Mouse (Mus musculus) gastrocnemius, adult 18-20 months (tissue): ENCODE measurements around the gene Mpo. TPM values are rescaled to one million over a fixed set of nuclear protein-coding genes. Genes with fewer than 3 reads are reported as not detected.

ENCODE experiments used
- DNase-seq: peaks from one replicate; pipeline ENCODE4 v3.0.0; 2021; ENCODE audit warnings: low spot score
- total RNA-seq, 2 experiments: library from RNA; stranded (reverse); gene quantifications; 2 replicates each; pipeline ENCODE4 v1.2.3; 2021

Gene Mpo
- total RNA-seq, 2 experiments from 2014 or later, result not detected

DNA sequence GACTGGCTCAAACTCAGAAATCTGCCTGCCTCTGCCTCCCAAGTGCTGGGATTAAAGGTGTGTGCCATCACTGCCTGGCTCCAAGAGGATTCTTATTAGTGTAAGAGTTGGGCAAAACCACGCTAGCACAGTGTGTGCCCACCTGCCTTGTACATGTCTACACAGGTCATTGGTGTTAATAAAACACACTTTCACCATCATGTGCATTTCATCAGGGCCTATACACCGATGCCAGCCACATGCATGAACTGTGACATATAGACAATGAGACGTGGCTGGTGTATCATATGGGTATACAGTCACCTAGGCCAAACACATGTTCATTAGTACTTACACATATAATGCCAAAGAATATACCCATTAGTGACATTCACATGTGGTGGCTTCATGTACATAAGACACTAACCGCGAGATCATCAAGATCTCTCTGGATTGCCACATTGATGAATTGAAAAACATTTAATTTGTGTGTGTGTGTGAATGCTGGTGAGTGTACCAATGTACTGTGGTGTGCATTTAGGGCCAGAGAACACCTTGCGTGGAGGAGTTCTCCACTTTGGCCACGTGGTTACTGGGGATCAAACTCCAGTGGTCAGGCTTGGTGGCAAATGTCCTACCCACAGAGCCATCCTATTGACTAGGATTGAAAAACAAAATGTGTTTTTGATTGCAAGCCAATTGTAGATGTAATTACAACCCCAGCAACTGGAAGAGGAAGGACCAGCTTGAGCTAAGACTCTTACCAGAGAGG lies 35.0 kb upstream of the Mpo start:
- no peak for DNase-seq

GRCm38 (mm10) chr11:87758957-87759608 lies 34.3 kb upstream of the Mpo start:
- no peak for DNase-seq

DNA sequence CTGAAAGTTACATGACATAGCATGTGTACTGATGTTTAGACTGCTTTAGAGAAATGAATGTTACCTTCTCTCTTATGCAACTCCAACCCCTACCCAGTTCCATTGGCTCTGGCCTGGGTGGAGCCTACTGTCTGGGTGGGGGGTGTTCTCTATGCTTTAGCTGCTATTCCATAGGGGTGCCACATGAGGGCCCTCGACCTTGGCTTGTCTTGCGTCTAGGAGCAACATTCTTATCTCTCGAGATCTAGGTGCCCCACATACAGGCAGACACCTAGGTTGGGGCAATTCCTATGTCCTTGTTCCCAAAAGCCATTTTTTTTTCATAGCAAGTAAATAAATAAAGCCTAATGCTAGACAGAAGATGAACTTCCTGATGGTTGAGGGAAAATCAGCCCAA lies 33.8 kb upstream of the Mpo start:
- DNase-seq, result no peak

DNA sequence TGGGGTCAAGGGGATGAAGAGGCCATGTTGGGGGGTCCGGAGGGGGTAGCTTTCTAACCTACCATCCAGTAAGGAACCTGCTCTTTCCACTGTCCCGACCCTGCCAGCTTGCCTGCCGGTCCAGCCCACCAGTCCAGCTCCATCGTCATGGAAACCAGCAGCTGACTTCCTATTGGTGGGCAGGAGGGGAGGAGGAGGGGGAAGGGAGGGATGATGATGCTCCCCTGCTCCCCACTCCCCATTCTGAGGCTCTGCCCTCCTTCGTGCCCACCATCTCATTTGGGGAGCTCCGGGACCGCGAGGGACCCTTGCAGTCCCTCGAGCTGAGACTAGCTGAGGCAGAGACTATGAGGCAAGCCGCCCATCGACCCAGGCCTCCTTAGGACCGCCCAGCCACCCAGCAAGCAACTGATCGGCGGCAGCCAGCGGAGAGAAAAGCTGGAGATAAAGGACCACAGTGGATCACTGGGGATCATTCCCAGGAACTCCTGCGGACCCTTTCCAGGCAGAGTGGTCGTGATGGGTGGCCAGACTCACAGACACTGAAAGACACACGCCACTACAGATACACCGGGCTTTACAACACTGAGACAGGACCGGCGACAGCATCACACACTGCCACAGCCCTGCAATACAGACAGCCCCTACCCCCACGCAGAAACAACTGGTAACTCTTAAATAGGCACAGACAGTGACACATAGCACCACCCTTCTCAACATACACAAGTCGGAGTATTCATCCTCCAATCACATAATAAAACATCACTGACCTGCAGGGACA lies 32.9 kb upstream of the Mpo start, which contains the start of gene Tspoap1:
Gene Tspoap1 (plus strand): TSS at position 241 of the 781 bp plus-strand sequence.
- DNase-seq, result no peak

DNA sequence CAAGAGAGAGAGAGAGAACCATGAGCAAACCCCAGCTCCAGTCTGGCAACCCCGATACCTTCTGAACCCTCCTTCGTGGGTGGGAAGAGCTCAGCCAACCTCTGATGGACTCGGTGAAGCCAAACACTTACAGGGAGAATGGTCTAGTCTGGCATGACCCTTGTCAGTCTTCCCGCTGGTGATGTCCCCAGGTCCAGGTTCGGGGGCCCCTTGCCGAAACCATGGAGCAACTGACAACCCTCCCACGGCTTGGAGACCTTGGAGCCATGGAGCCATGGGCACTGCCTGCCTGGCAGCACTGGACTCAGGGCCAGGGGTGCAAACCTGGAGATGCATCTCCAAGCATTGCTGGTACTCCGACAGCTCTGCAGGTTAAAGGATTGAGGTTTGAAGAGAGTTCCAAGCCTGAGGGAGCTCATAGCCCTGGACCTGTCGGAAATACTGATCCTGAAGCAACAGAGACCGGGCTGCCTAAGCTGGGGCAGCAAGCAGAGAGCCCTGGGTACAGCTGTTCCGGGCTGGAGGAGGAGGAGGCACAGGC lies 32.1 kb upstream of the Mpo start:
- DNase-seq, result no peak

DNA sequence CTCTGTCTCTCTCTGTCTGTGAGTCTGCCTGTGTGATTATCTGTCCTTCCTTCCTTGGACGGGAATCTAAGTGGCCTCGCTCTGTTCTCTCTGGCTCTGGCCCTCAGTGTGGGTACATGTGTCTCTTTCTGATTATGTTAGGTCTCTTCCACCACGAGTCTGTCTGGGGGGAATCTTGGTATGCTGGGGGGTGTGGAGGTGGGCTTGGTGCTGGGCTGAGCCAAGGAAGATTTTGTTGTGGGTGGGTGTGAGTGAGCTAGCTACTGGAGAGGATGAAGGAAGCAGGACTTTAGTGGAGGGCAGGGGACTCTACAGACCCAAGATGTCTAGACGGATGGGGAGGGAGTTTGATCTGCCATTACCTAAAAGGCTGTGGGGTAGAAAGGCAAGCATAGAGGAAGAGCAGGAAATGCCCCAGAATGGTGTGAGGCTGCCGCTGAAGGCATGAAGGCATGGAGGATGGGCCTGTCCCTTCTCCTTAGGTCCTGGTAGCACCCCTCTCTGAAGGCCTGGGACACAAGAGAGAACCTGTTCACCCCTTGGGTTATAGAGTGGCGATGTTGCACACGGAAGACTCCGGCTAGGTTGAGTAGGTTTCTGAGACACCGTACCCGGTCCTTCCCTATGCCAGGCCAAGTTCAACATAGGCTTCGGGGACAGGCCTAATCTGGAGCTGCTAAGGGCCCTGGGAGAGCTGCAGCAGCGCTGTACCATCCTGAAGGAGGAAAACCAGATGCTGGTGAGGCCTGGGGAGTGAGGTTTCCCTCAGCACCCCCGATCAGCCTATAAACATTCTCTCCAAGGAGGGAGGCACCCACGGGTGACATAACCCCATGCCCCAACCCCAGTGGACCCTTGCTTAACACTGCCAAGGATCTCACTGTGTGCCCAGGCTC lies 31.3 kb upstream of the Mpo start:
- DNase-seq, result no peak

GRCm38 (mm10) chr11:87762702-87763385 lies 30.5 kb upstream of the Mpo start:
- no peak for DNase-seq

DNA sequence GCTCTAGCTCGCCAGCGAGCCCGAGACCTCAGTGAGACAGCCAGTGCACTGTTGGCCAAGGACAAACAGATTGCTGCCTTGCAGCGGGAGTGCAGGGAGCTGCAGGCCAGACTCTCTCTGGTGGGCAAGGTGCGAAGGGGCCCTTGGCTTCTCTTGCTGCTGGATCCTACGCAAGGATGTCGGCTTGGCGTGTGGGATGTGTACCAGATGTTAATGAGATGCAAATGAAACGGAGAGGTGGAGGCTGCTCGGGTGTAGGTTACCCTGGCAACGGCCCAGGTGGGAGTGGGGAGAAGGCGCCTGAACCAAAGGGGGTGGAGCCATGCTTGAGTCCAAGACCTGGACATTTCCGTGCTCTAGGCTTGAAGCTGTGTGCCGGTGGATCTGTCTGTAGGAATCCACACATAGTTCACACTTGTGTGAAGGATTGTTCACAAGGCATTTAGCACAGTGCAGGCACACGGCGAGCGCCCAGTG lies 29.8 kb upstream of the Mpo start:
- DNase-seq, result no peak

- DNase-seq, result no peak
Measured at GRCm38 (mm10) chr11:87763988-87764876, 29.1 kb upstream of the Mpo start.

GRCm38 (mm10) chr11:87768745-87769144 lies 24.6 kb upstream of the Mpo start:
- no peak for DNase-seq

DNA sequence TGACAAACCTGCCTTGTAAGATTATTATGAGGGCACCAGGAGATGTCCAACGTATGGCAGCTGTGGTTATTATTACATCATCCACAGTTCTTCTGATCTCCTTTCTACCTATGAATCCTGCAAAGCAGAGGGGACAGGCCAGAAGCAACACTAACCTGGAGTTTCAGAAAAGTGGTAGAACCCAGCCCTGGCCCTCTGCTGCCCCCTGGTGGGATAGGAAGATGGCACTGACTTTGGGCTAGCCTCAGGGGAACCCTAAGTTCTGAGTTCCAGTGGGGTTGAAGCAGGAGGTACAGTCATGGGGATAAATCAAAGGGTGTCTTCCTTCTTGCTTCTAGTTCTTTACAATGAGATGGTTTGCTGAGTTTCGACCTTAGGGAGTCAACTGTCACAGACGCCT lies 22.4 kb upstream of the Mpo start:
- peak; percentile 59 for DNase-seq

GRCm38 (mm10) chr11:87772354-87772753 lies 21.0 kb upstream of the Mpo start:
- no peak for DNase-seq

DNA sequence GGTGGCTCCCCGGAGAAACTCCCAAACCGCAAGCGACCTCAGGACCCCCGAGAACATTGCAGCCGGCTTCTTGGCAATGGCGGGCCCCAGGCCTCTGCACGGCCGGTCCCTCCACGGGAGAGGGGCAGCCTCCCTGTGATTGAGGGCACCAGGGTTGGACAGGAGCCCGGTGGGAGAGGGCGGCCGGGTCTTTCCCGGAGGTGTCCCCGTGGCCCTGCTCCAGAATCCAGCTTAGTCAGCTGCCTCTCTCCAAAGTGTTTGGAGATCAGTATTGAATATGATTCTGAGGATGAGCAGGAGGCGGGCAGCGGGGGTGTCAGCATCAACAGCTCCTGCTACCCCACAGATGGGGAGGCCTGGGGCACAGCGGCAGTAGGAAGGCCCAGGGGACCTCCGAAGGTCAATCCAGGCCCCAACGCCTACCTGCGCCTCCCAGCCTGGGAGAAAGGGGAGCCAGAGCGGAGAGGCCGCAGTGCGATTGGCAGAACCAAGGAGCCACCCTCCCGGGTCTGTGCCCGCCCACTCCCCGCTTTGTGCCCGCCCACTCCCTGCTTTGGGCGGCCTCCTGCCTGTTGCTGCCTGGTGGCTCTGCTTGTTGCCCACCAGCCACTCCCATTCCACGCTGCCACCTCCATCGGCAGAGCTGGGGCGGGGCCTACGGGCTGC lies 15.1 kb upstream of the Mpo start:
- DNase-seq, result no peak

GRCm38 (mm10) chr11:87778915-87779314 lies 14.5 kb upstream of the Mpo start:
- DNase-seq, result no peak

DNA sequence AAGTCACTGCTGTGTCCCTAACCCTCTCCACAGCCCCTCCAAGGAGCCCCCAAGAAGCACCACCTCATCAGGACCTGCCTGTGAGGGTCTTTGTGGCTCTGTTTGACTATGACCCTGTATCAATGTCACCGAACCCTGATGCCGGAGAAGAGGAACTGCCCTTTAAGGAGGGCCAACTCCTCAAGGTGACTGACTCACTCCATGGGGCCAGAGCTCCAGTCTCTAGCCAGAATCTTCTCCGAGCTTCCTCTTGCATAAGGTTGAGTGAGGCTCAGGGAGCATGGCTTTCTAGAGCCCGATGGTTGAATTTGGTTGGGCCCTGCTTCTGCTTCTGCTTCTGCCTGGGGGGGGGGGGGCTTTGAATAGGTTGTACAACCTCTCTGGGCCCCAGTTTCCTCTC lies 14.0 kb upstream of the Mpo start:
- no peak for DNase-seq

GRCm38 (mm10) chr11:87780130-87780529 lies 13.3 kb upstream of the Mpo start:
- no peak for DNase-seq

DNA sequence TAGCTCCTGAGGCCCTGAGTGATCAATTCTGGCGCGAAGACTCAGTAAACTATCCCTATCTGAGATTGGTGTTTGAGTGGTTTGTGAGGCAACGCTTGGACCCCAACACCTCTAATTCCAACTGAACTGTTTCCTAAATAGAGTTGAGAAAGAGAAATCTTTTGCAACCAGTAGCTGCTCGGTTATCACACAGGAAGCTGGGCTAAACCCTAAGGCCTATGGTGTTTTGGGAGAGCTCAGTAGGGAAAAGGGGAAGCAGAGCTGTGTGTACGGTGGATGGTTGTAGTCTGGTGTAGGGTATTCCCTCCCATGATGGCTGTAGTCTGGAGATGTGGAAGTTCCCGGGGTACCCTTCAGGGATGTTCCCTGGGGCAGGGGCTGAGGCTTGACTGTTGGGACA lies 3.3 kb upstream of the Mpo start:
- no peak for DNase-seq

GRCm38 (mm10) chr11:87801711-87802275 lies 8.4 kb downstream of the Mpo start:
- DNase-seq, result peak; percentile 38
